Mouse (Mus musculus): ENCODE data around the gene Myh14. TPM values are rescaled to one million over a fixed set of nuclear protein-coding genes. Genes with fewer than 3 reads are reported as not detected.

The Myh14 gene
- polyA plus RNA-seq, 1 experiment = 3.7 TPM

- Histone ChIP-seq H3K27me3 (ENCODE audit: control insufficient read depth, insufficient read depth, low read length) (no peaks in the 10 kb centered on the region), H3K4me3 (ENCODE audit: control insufficient read depth, insufficient read depth, low read length) (no peak overlapping the region), H3K36me3 (ENCODE audit: control insufficient read depth, insufficient read depth, low read length) (no peaks in the 10 kb centered on the region), H3K4me1 (replicated peaks; ENCODE audit: control insufficient read depth, insufficient read depth, low read length) (no peaks in the 10 kb centered on the region), H3K27ac (ENCODE audit: control insufficient read depth, insufficient read depth, low read length) (no peak overlapping the region)
- no peak for TF ChIP-seq POLR2A (IDR thresholded peaks at IDR 0.05; ENCODE audit: control insufficient read depth, extremely low read depth, insufficient read depth, low read length, poor library complexity)
- TF ChIP-seq CTCF (IDR thresholded peaks at IDR 0.05; ENCODE audit: borderline replicate concordance, control insufficient read depth, extremely low read depth, insufficient read depth, low read length, poor library complexity) = no peak
- no peak for DNase-seq
- 29% methylated on average over 15 of the region's 15 CpGs for WGBS
These were observed 24.7 kb downstream of the Myh14 start for GRCm38 (mm10) chr7:44645951-44646350.

GRCm38 (mm10) chr7:44645256-44645655 is 25.4 kb downstream of the Myh14 start:
- TF ChIP-seq POLR2A (IDR thresholded peaks at IDR 0.05; ENCODE audit: control insufficient read depth, extremely low read depth, insufficient read depth, low read length, poor library complexity) = no peak
- TF ChIP-seq CTCF (IDR thresholded peaks at IDR 0.05; ENCODE audit: borderline replicate concordance, control insufficient read depth, extremely low read depth, insufficient read depth, low read length, poor library complexity) = no peak
- H3K36me3 ChIP-seq (ENCODE audit: control insufficient read depth, insufficient read depth, low read length) = no peaks in the 10 kb centered on the region
- 85% methylated on average over 5 of the region's 5 CpGs for WGBS
- H3K4me1 ChIP-seq (replicated peaks; ENCODE audit: control insufficient read depth, insufficient read depth, low read length) = no peaks in the 10 kb centered on the region
- DNase-seq = no peak
- H3K27me3 ChIP-seq (ENCODE audit: control insufficient read depth, insufficient read depth, low read length) = no peaks in the 10 kb centered on the region
- no peak overlapping the region for H3K4me3 ChIP-seq (ENCODE audit: control insufficient read depth, insufficient read depth, low read length)
- no peak overlapping the region for H3K27ac ChIP-seq (ENCODE audit: control insufficient read depth, insufficient read depth, low read length)

GRCm38 (mm10) chr7:44641887-44642286 is 28.8 kb downstream of the Myh14 start:
- no peak for TF ChIP-seq POLR2A (IDR thresholded peaks at IDR 0.05; ENCODE audit: control insufficient read depth, extremely low read depth, insufficient read depth, low read length, poor library complexity)
- TF ChIP-seq CTCF (IDR thresholded peaks at IDR 0.05; ENCODE audit: borderline replicate concordance, control insufficient read depth, extremely low read depth, insufficient read depth, low read length, poor library complexity) = 0 out of 2 replicates have a peak, but pooled peaks have one; percentile 61
- Histone ChIP-seq H3K36me3 (ENCODE audit: control insufficient read depth, insufficient read depth, low read length) (no peaks in the 10 kb centered on the region), H3K27me3 (ENCODE audit: control insufficient read depth, insufficient read depth, low read length) (no peaks in the 10 kb centered on the region), H3K27ac (ENCODE audit: control insufficient read depth, insufficient read depth, low read length) (no peak overlapping the region), H3K4me1 (replicated peaks; ENCODE audit: control insufficient read depth, insufficient read depth, low read length) (no peaks in the 10 kb centered on the region), H3K4me3 (ENCODE audit: control insufficient read depth, insufficient read depth, low read length) (no peak overlapping the region)
- DNase-seq = peak; percentile 28
- WGBS = 24% methylated on average over 8 of the region's 8 CpGs

GRCm38 (mm10) chr7:44640843-44641605 is 29.6 kb downstream of the Myh14 start:
- TF ChIP-seq POLR2A (IDR thresholded peaks at IDR 0.05; ENCODE audit: control insufficient read depth, extremely low read depth, insufficient read depth, low read length, poor library complexity) (no peak), CTCF (IDR thresholded peaks at IDR 0.05; ENCODE audit: borderline replicate concordance, control insufficient read depth, extremely low read depth, insufficient read depth, low read length, poor library complexity) (no peak)
- H3K36me3 ChIP-seq (ENCODE audit: control insufficient read depth, insufficient read depth, low read length) = no peaks in the 10 kb centered on the region
- DNase-seq = no peak
- H3K27me3 ChIP-seq (ENCODE audit: control insufficient read depth, insufficient read depth, low read length) = no peaks in the 10 kb centered on the region
- H3K4me1 ChIP-seq (replicated peaks; ENCODE audit: control insufficient read depth, insufficient read depth, low read length) = no peaks in the 10 kb centered on the region
- H3K4me3 ChIP-seq (ENCODE audit: control insufficient read depth, insufficient read depth, low read length) = no peak overlapping the region
- 24% methylated on average over 25 of the region's 25 CpGs for WGBS
- H3K27ac ChIP-seq (ENCODE audit: control insufficient read depth, insufficient read depth, low read length) = no peak overlapping the region

GRCm38 (mm10) chr7:44638663-44639062 is 32.0 kb downstream of the Myh14 start:
- Histone ChIP-seq H3K36me3 (ENCODE audit: control insufficient read depth, insufficient read depth, low read length) (no peaks in the 10 kb centered on the region), H3K4me1 (replicated peaks; ENCODE audit: control insufficient read depth, insufficient read depth, low read length) (no peaks in the 10 kb centered on the region), H3K27me3 (ENCODE audit: control insufficient read depth, insufficient read depth, low read length) (no peaks in the 10 kb centered on the region), H3K27ac (ENCODE audit: control insufficient read depth, insufficient read depth, low read length) (no peak overlapping the region), H3K4me3 (ENCODE audit: control insufficient read depth, insufficient read depth, low read length) (no peak overlapping the region)
- TF ChIP-seq CTCF (IDR thresholded peaks at IDR 0.05; ENCODE audit: borderline replicate concordance, control insufficient read depth, extremely low read depth, insufficient read depth, low read length, poor library complexity) = no peak
- no peak for TF ChIP-seq POLR2A (IDR thresholded peaks at IDR 0.05; ENCODE audit: control insufficient read depth, extremely low read depth, insufficient read depth, low read length, poor library complexity)
- no peak for DNase-seq
- WGBS = 9% methylated on average over 16 of the region's 16 CpGs

GRCm38 (mm10) chr7:44636684-44637083 is 34.0 kb downstream of the Myh14 start:
- Histone ChIP-seq H3K27me3 (ENCODE audit: control insufficient read depth, insufficient read depth, low read length) (no peaks in the 10 kb centered on the region), H3K4me3 (ENCODE audit: control insufficient read depth, insufficient read depth, low read length) (no peak overlapping the region), H3K4me1 (replicated peaks; ENCODE audit: control insufficient read depth, insufficient read depth, low read length) (no peaks in the 10 kb centered on the region), H3K27ac (ENCODE audit: control insufficient read depth, insufficient read depth, low read length) (no peak overlapping the region), H3K36me3 (ENCODE audit: control insufficient read depth, insufficient read depth, low read length) (no peaks in the 10 kb centered on the region)
- TF ChIP-seq POLR2A (IDR thresholded peaks at IDR 0.05; ENCODE audit: control insufficient read depth, extremely low read depth, insufficient read depth, low read length, poor library complexity) (no peak), CTCF (IDR thresholded peaks at IDR 0.05; ENCODE audit: borderline replicate concordance, control insufficient read depth, extremely low read depth, insufficient read depth, low read length, poor library complexity) (no peak)
- WGBS = 90% methylated on average over 9 of the region's 9 CpGs
- no peak for DNase-seq

All from thymus, adult 2 months (tissue).